Mouse (Mus musculus) forebrain, embryonic 10.5 days (tissue): ENCODE measurements at regions not wholly inside any gene's neighbourhood (a gene's known extent, or its start where the extent isn't known, plus 50 kb on each side); places are given as distances from the start of the nearest gene placed in this dataset.

Experiments
- DNase-seq: peaks from one replicate; pipeline ENCODE4 v3.0.0-alpha.2; 2017; ENCODE audit warnings: low spot score; ENCODE audit errors: extremely low spot score
- H3K27ac ChIP-seq: fragments of 300-500 bp; sonication (generic); 2 replicates; pipeline ENCODE4 v1.5.1; 2016; ENCODE audit warnings: mild to moderate bottlenecking
- H3K27me3 ChIP-seq: fragments of 300-500 bp; sonication (generic); 2 replicates; pipeline ENCODE4 v1.6.1; 2016; ENCODE audit warnings: mild to moderate bottlenecking; ENCODE audit not compliant: poor library complexity, severe bottlenecking
- H3K36me3 ChIP-seq: fragments of 300-500 bp; sonication (generic); replicated peaks from 2 replicates; pipeline ENCODE4 v1.6.1; 2016; ENCODE audit warnings: mild to moderate bottlenecking, moderate library complexity
- H3K4me1 ChIP-seq: fragments of 300-500 bp; sonication (generic); 2 replicates; pipeline ENCODE4 v1.6.1; 2016
- H3K4me3 ChIP-seq: fragments of 300-500 bp; sonication (generic); 2 replicates; pipeline ENCODE4 v1.5.1; 2016; ENCODE audit warnings: mild to moderate bottlenecking, moderate library complexity
- H3K9me3 ChIP-seq: fragments of 300-500 bp; sonication (generic); 2 replicates; pipeline ENCODE4 v1.6.1; 2016; ENCODE audit warnings: mild to moderate bottlenecking, moderate library complexity
- WGBS: fragments of 180-500 bp; shearing (Covaris S2); methylation state at CpG from one replicate; pipeline ENCODE4 v1.1.7; 2016; 5-methylcytosine and 5-hydroxymethylcytosine counted together

DNA sequence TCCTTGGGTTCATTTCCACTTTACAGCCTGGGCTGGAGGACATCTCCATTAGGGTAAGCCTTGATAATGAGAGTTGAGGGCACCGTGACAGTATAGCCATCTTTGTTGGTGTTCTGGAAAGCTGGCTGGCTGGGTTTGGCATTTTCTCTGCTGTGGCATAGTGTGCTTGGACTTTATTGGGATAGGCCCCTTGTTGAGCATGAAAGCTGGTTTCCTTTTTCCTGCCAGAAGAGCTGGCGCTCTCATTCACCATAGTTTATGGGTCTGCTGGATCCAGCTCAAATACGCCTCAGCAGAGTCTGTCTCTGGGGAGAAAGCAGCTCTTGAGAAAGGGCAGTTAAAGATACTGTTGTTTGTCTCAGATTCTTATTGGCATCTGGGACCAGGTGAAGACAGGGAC, 300.0 kb downstream of the Emp1 start:
- H3K27ac ChIP-seq, result no peak overlapping the region
- no peaks in the 10 kb centered on the region for H3K4me1 ChIP-seq
- H3K4me3 ChIP-seq, result no peak overlapping the region
- H3K27me3 ChIP-seq, result no peaks in the 10 kb centered on the region
- WGBS, result 91% methylated on average over 3 of the region's 3 CpGs
- no peaks in the 10 kb centered on the region for H3K9me3 ChIP-seq
- H3K36me3 ChIP-seq, result no peaks in the 10 kb centered on the region
- DNase-seq, result no peak

DNA sequence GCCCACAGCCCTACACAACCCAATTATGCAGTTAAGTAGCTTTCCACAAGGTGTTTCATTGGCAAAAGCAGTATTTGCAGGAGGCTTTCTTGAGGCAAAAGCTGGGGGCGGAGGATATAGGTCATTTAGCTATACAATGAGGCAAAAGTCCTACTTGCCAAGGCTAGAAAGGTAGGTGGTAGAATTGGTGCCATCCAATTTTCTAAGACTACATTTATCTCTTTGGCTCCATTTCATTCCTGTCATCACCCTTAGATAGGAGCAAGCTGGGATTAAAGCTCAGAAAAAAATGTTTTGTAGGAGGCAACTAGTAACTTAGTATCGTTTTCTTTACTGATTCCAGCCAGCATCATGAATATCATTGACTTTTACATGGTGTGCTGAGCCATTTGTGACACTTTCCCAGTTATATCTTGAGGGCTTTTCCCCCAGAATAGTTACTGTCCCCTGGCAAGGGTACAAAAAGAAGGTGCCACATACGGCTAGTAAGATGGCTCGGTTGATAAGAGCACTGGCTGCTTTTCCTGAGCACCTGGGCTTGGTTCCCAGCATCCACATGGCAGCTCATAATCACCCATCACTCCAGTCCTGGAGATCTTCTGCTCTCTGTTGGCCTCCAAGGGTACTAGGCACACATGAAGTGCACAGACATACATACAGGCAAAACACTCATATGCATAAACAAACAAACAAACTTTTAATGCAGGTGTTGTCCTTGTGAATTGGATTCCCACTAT, 300.6 kb downstream of the Emp1 start:
- H3K27ac ChIP-seq, result no peak overlapping the region
- no peaks in the 10 kb centered on the region for H3K36me3 ChIP-seq
- no peak for DNase-seq
- 89% methylated on average over 4 of the region's 4 CpGs for WGBS
- H3K4me1 ChIP-seq, result no peaks in the 10 kb centered on the region
- H3K27me3 ChIP-seq, result no peaks in the 10 kb centered on the region
- no peak overlapping the region for H3K4me3 ChIP-seq
- H3K9me3 ChIP-seq, result no peaks in the 10 kb centered on the region
